Mouse (Mus musculus): ENCODE measurements around the gene Wdr24. TPM values are rescaled to one million over a fixed set of nuclear protein-coding genes. Genes with fewer than 3 reads are reported as not detected.

The Wdr24 gene
- 0.32 and 0.68 TPM in 2 replicates for polyA plus RNA-seq (2012)

- Histone ChIP-seq H3K36me3 (ENCODE audit: control insufficient read depth) (peaks cover 34% of the 10 kb centered on the region), H3K4me3 (replicated peaks) (peak within 1 kb of the TSS; percentile 73), H3K9me3 (ENCODE audit: control insufficient read depth, low read length) (no peaks in the 10 kb centered on the region), H3K27me3 (ENCODE audit: control insufficient read depth) (peaks cover 43% of the 10 kb centered on the region), H3K4me1 (ENCODE audit: control insufficient read depth) (peaks cover 66% of the 10 kb centered on the region)
- TF ChIP-seq GATA1 (IDR thresholded peaks at IDR 0.05; ENCODE audit: low read length) (no peak), TAL1 (IDR thresholded peaks at IDR 0.05; ENCODE audit: low read length) (no peak)
Measured at GRCm38 (mm10) chr17:25823452-25823851, at the start of gene Wdr24. TSS of gene Wdr24 (plus strand) at chr17:25823627.

GRCm38 (mm10) chr17:25775318-25776062, 47.9 kb upstream of the Wdr24 start:
- peaks cover 3% of the 10 kb centered on the region; the same call in 1 of the 2 replicates for H3K27me3 ChIP-seq (ENCODE audit: control insufficient read depth)
- no peak overlapping the region for H3K4me3 ChIP-seq (replicated peaks)
- no peaks in the 10 kb centered on the region for H3K9me3 ChIP-seq (ENCODE audit: control insufficient read depth, low read length)
- TF ChIP-seq GATA1 (IDR thresholded peaks at IDR 0.05; ENCODE audit: low read length) (no peak), TAL1 (IDR thresholded peaks at IDR 0.05; ENCODE audit: low read length) (no peak)
- H3K4me1 ChIP-seq (ENCODE audit: control insufficient read depth) = peaks cover 21% of the 10 kb centered on the region
- H3K36me3 ChIP-seq (ENCODE audit: control insufficient read depth) = peaks cover 46% of the 10 kb centered on the region

GRCm38 (mm10) chr17:25777948-25778347, 45.5 kb upstream of the Wdr24 start:
- Histone ChIP-seq H3K9me3 (ENCODE audit: control insufficient read depth, low read length) (no peaks in the 10 kb centered on the region), H3K36me3 (ENCODE audit: control insufficient read depth) (peaks cover 71% of the 10 kb centered on the region), H3K4me3 (replicated peaks) (no peak overlapping the region), H3K27me3 (ENCODE audit: control insufficient read depth) (no peaks in the 10 kb centered on the region; the same call in 1 of the 2 replicates), H3K4me1 (ENCODE audit: control insufficient read depth) (peaks cover 21% of the 10 kb centered on the region)
- TF ChIP-seq TAL1 (IDR thresholded peaks at IDR 0.05; ENCODE audit: low read length) (no peak), GATA1 (IDR thresholded peaks at IDR 0.05; ENCODE audit: low read length) (no peak)

GRCm38 (mm10) chr17:25781339-25781738, 42.1 kb upstream of the Wdr24 start:
- TF ChIP-seq TAL1 (IDR thresholded peaks at IDR 0.05; ENCODE audit: low read length) = no peak
- no peak for TF ChIP-seq GATA1 (IDR thresholded peaks at IDR 0.05; ENCODE audit: low read length)
- no peak overlapping the region for H3K4me3 ChIP-seq (replicated peaks)
- peaks cover 21% of the 10 kb centered on the region for H3K4me1 ChIP-seq (ENCODE audit: control insufficient read depth)
- H3K9me3 ChIP-seq (ENCODE audit: control insufficient read depth, low read length) = no peaks in the 10 kb centered on the region
- H3K27me3 ChIP-seq (ENCODE audit: control insufficient read depth) = no peaks in the 10 kb centered on the region
- H3K36me3 ChIP-seq (ENCODE audit: control insufficient read depth) = peaks cover 72% of the 10 kb centered on the region

- H3K4me3 ChIP-seq (replicated peaks) = no peak overlapping the region
- peaks cover 73% of the 10 kb centered on the region for H3K36me3 ChIP-seq (ENCODE audit: control insufficient read depth)
- peaks cover 25% of the 10 kb centered on the region for H3K4me1 ChIP-seq (ENCODE audit: control insufficient read depth)
- TF ChIP-seq GATA1 (IDR thresholded peaks at IDR 0.05; ENCODE audit: low read length) (no peak), TAL1 (IDR thresholded peaks at IDR 0.05; ENCODE audit: low read length) (no peak)
- no peaks in the 10 kb centered on the region for H3K9me3 ChIP-seq (ENCODE audit: control insufficient read depth, low read length)
- no peaks in the 10 kb centered on the region for H3K27me3 ChIP-seq (ENCODE audit: control insufficient read depth)
Measured at GRCm38 (mm10) chr17:25783086-25783485, 40.3 kb upstream of the Wdr24 start.

- no peak for TF ChIP-seq GATA1 (IDR thresholded peaks at IDR 0.05; ENCODE audit: low read length)
- no peak for TF ChIP-seq TAL1 (IDR thresholded peaks at IDR 0.05; ENCODE audit: low read length)
- Histone ChIP-seq H3K27me3 (ENCODE audit: control insufficient read depth) (no peaks in the 10 kb centered on the region), H3K9me3 (ENCODE audit: control insufficient read depth, low read length) (no peaks in the 10 kb centered on the region), H3K4me1 (ENCODE audit: control insufficient read depth) (peaks cover 25% of the 10 kb centered on the region), H3K4me3 (replicated peaks) (no peak overlapping the region), H3K36me3 (ENCODE audit: control insufficient read depth) (peaks cover 72% of the 10 kb centered on the region)
Measured at GRCm38 (mm10) chr17:25783861-25784574, 39.4 kb upstream of the Wdr24 start.

GRCm38 (mm10) chr17:25785281-25785745, 38.1 kb upstream of the Wdr24 start, which contains the start of gene Haghl:
TSS of gene Haghl (minus strand) at chr17:25785673.
- Histone ChIP-seq H3K9me3 (ENCODE audit: control insufficient read depth, low read length) (no peaks in the 10 kb centered on the region), H3K4me1 (ENCODE audit: control insufficient read depth) (peaks cover 25% of the 10 kb centered on the region), H3K27me3 (ENCODE audit: control insufficient read depth) (no peaks in the 10 kb centered on the region), H3K36me3 (ENCODE audit: control insufficient read depth) (peaks cover 69% of the 10 kb centered on the region), H3K4me3 (replicated peaks) (peak within 1 kb of the TSS; percentile 82)
- TF ChIP-seq TAL1 (IDR thresholded peaks at IDR 0.05; ENCODE audit: low read length) = no peak
- no peak for TF ChIP-seq GATA1 (IDR thresholded peaks at IDR 0.05; ENCODE audit: low read length)

- TF ChIP-seq TAL1 (IDR thresholded peaks at IDR 0.05; ENCODE audit: low read length) = no peak
- no peak for TF ChIP-seq GATA1 (IDR thresholded peaks at IDR 0.05; ENCODE audit: low read length)
- Histone ChIP-seq H3K4me1 (ENCODE audit: control insufficient read depth) (peaks cover 34% of the 10 kb centered on the region), H3K36me3 (ENCODE audit: control insufficient read depth) (peaks cover 65% of the 10 kb centered on the region), H3K9me3 (ENCODE audit: control insufficient read depth, low read length) (no peaks in the 10 kb centered on the region), H3K4me3 (replicated peaks) (peak within 1 kb of the TSS; percentile 82), H3K27me3 (ENCODE audit: control insufficient read depth) (no peaks in the 10 kb centered on the region)
Measured at GRCm38 (mm10) chr17:25786280-25786679, 37.1 kb upstream of the Wdr24 start, which contains the start of gene Ccdc78. TSS of gene Ccdc78 (plus strand) at chr17:25786580.
